Mouse (Mus musculus): ENCODE results near the gene Ltc4s. TPM values are rescaled to one million over a fixed set of nuclear protein-coding genes. Genes with fewer than 3 reads are reported as not detected.

Gene Ltc4s
- total and polyA plus RNA-seq, 3 experiments, result not detected

DNA sequence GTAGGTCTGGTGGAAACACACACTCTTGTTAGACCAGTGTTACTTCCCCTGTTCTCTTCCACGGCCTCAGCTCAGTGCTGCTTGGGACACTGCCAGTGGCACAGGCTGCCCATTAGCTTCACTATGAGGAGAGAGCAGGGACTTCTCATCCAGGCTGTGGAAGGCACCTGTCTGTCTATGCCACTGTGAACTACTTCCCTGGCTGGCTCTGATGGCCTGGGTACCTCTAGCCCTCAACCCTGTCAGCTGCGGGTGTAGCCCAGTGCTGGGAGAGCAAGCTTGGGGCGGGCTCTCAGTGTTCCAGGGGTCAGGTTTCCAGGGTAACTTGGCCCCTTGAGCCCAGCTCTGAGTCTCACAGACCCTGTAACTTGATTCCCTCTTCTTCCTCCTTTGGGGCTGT is 9.6 kb downstream of the Ltc4s start:
- TF ChIP-seq GATA2 (IDR thresholded peaks at IDR 0.05; ENCODE audit: borderline replicate concordance, low read depth, low read length), result no peak
- TF ChIP-seq GATA1 (IDR thresholded peaks at IDR 0.05; ENCODE audit: borderline replicate concordance, low read length), result no peak
- no peak for TF ChIP-seq CTCF (IDR thresholded peaks at IDR 0.05; ENCODE audit: low read depth, low read length)
- no peak for TF ChIP-seq TAL1 (conservative IDR thresholded peaks at IDR 0.05; ENCODE audit: low read depth, low read length)
- Histone ChIP-seq H3K4me3 (ENCODE audit: low read depth, low read length) (peak overlapping the region; percentile 21; the same call in 1 of the 2 replicates), H3K4me1 (ENCODE audit: insufficient read depth, low read depth, low read length) (peaks cover 72% of the 10 kb centered on the region), H3K9me3 (replicated peaks) (no peaks in the 10 kb centered on the region), H3K36me3 (replicated peaks) (peaks cover 71% of the 10 kb centered on the region), H3K27me3 (ENCODE audit: insufficient read depth, low read length) (no peaks in the 10 kb centered on the region)
- no peak for DNase-seq (ENCODE audit: low spot score)
- ATAC-seq (ENCODE audit: extremely low read depth, insufficient number of reproducible peaks, low FRiP score, poor library complexity, severe bottlenecking), result no peak

DNA sequence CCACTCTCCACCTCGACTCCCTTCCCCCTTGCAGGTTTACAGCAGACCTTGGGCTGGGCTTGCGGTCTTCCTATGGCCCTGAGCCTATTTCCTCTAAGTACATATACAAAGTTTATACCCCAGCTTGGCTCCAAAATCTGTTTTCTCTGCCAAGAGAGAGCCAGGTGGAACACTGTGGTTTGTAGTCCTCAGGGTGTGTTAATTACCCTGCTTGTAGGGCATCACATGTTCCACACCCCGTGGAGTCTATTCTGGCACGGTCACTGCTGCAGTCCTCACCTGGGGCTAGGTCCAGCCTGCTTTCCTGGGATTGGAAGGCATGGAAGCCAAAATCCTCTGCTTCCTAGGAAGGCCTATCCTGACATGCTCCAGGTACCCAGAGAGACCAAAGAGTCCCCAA is 10.7 kb downstream of the Ltc4s start:
- H3K4me1 ChIP-seq (ENCODE audit: insufficient read depth, low read depth, low read length), result peaks cover 82% of the 10 kb centered on the region
- H3K27me3 ChIP-seq (ENCODE audit: insufficient read depth, low read length), result no peaks in the 10 kb centered on the region
- peak overlapping the region; percentile 83; the same call in 1 of the 2 replicates for H3K4me3 ChIP-seq (ENCODE audit: low read depth, low read length)
- H3K9me3 ChIP-seq (replicated peaks), result no peaks in the 10 kb centered on the region
- no peak for TF ChIP-seq TAL1 (conservative IDR thresholded peaks at IDR 0.05; ENCODE audit: low read depth, low read length)
- TF ChIP-seq POLR2AphosphoS5 (IDR thresholded peaks at IDR 0.05; ENCODE audit: insufficient replicate concordance, low read depth, low read length), result no peak
- TF ChIP-seq GATA1 (IDR thresholded peaks at IDR 0.05; ENCODE audit: borderline replicate concordance, low read length), result no peak
- H3K36me3 ChIP-seq (replicated peaks), result peaks cover 65% of the 10 kb centered on the region
- DNase-seq (ENCODE audit: low spot score), result no peak
- no peak for ATAC-seq (ENCODE audit: extremely low read depth, insufficient number of reproducible peaks, low FRiP score, poor library complexity, severe bottlenecking)

DNA sequence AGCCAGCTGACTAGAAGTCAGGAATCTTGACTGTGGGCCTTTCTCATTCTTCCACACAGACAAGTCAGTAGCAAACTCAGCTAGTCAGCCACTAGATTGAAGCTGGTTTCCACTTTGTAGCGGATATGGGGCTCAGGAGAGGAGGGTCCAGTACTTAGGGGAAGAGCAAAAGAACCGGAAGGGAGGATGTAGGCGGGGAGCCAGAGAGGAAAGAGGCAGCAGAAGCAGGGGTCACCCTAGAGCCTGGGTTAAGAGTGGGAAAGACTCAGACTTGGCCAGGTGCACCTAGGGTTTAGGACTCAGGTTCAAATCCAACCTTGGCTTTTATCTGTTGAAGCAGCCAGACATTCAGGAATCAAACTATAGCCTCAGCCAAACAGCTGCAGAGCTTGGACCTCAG is 11.2 kb downstream of the Ltc4s start:
- peaks cover 65% of the 10 kb centered on the region for H3K36me3 ChIP-seq (replicated peaks)
- ATAC-seq (ENCODE audit: extremely low read depth, insufficient number of reproducible peaks, low FRiP score, poor library complexity, severe bottlenecking) (no peak), DNase-seq (ENCODE audit: low spot score) (no peak)
- H3K4me3 ChIP-seq (ENCODE audit: low read depth, low read length), result peak overlapping the region; percentile 83; the same call in 1 of the 2 replicates
- no peaks in the 10 kb centered on the region for H3K27me3 ChIP-seq (ENCODE audit: insufficient read depth, low read length)
- TF ChIP-seq TAL1 (conservative IDR thresholded peaks at IDR 0.05; ENCODE audit: low read depth, low read length), result no peak
- no peak for TF ChIP-seq POLR2AphosphoS5 (IDR thresholded peaks at IDR 0.05; ENCODE audit: insufficient replicate concordance, low read depth, low read length)
- no peak for TF ChIP-seq GATA2 (IDR thresholded peaks at IDR 0.05; ENCODE audit: borderline replicate concordance, low read depth, low read length)
- no peak for TF ChIP-seq GATA1 (IDR thresholded peaks at IDR 0.05; ENCODE audit: borderline replicate concordance, low read length)
- no peak for TF ChIP-seq CTCF (IDR thresholded peaks at IDR 0.05; ENCODE audit: low read depth, low read length)
- H3K4me1 ChIP-seq (ENCODE audit: insufficient read depth, low read depth, low read length), result peaks cover 85% of the 10 kb centered on the region
- H3K9me3 ChIP-seq (replicated peaks), result no peaks in the 10 kb centered on the region

DNA sequence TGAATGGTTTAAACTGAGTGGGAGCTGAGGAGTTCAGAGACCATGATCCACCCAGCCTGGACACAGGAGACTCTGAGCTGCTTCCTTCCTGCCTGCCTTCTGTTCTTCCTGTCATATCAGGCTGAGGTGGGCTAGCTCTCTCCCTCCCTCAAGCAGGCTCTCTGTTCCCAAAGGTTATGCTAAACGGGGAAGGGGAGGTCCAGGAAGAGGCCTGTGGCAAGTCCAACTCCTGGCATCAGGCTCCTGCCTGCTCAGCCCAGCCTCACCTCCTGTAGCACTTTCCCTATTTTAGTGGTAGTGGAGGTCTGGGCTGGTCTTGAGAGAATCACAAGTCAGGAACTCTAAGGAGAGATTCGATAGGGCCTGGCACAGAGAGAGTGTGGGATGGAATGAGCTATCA is 12.0 kb downstream of the Ltc4s start:
- Histone ChIP-seq H3K4me1 (ENCODE audit: insufficient read depth, low read depth, low read length) (peaks cover 79% of the 10 kb centered on the region), H3K4me3 (ENCODE audit: low read depth, low read length) (peak overlapping the region; percentile 83), H3K9me3 (replicated peaks) (no peaks in the 10 kb centered on the region), H3K27me3 (ENCODE audit: insufficient read depth, low read length) (no peaks in the 10 kb centered on the region), H3K36me3 (replicated peaks) (peaks cover 62% of the 10 kb centered on the region)
- ATAC-seq (ENCODE audit: extremely low read depth, insufficient number of reproducible peaks, low FRiP score, poor library complexity, severe bottlenecking) (no peak), DNase-seq (ENCODE audit: low spot score) (no peak)
- TF ChIP-seq GATA1 (IDR thresholded peaks at IDR 0.05; ENCODE audit: borderline replicate concordance, low read length), result no peak
- TF ChIP-seq GATA2 (IDR thresholded peaks at IDR 0.05; ENCODE audit: borderline replicate concordance, low read depth, low read length), result no peak
- no peak for TF ChIP-seq CTCF (IDR thresholded peaks at IDR 0.05; ENCODE audit: low read depth, low read length)
- TF ChIP-seq POLR2AphosphoS5 (IDR thresholded peaks at IDR 0.05; ENCODE audit: insufficient replicate concordance, low read depth, low read length), result no peak
- TF ChIP-seq TAL1 (conservative IDR thresholded peaks at IDR 0.05; ENCODE audit: low read depth, low read length), result no peak

DNA sequence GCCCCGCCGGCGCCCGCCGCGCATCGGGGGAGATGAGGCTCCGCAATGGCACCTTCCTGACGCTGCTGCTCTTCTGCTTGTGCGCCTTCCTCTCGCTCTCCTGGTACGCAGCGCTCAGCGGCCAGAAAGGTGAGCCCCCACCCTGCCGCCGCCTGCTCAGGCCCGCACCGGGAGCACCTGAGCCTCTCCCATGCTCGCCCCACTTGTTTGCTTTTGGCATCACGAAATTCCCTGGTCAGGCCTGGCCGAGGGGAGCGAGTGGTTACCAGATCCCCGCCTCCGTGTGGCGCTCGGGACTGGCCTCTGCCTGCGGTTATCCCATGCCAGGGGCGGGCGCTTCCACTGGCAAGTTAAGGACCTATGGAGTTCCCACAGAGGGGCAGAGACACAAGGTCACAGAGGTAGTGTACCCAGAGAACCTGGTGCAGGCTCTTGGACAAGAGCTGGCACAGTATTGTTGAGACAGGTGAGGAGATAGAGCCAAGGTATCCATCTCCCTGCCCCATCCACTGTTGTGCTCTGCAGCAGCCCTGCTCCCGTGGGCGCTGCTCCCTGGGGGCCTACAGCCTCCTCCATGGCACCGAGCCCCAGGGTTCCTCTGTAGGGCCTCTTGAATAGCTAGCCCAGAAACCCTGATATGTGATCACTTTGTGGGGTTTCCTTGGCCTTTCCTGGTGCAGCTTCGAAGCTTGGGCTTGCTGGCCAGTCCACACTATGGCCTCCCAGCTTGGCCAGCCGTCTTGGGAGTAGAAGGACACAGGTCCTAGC is 12.6 kb downstream of the Ltc4s start:
- Histone ChIP-seq H3K36me3 (replicated peaks) (peaks cover 60% of the 10 kb centered on the region), H3K4me1 (ENCODE audit: insufficient read depth, low read depth, low read length) (peaks cover 74% of the 10 kb centered on the region), H3K4me3 (ENCODE audit: low read depth, low read length) (peak overlapping the region; percentile 83), H3K9me3 (replicated peaks) (no peaks in the 10 kb centered on the region), H3K27me3 (ENCODE audit: insufficient read depth, low read length) (no peaks in the 10 kb centered on the region)
- TF ChIP-seq POLR2AphosphoS5 (IDR thresholded peaks at IDR 0.05; ENCODE audit: insufficient replicate concordance, low read depth, low read length), result no peak
- no peak for TF ChIP-seq GATA2 (IDR thresholded peaks at IDR 0.05; ENCODE audit: borderline replicate concordance, low read depth, low read length)
- TF ChIP-seq CTCF (IDR thresholded peaks at IDR 0.05; ENCODE audit: low read depth, low read length), result no peak
- TF ChIP-seq TAL1 (conservative IDR thresholded peaks at IDR 0.05; ENCODE audit: low read depth, low read length), result no peak
- TF ChIP-seq GATA1 (IDR thresholded peaks at IDR 0.05; ENCODE audit: borderline replicate concordance, low read length), result no peak
- ATAC-seq (ENCODE audit: extremely low read depth, insufficient number of reproducible peaks, low FRiP score, poor library complexity, severe bottlenecking), result no peak
- DNase-seq (ENCODE audit: low spot score), result peak; percentile 40

DNA sequence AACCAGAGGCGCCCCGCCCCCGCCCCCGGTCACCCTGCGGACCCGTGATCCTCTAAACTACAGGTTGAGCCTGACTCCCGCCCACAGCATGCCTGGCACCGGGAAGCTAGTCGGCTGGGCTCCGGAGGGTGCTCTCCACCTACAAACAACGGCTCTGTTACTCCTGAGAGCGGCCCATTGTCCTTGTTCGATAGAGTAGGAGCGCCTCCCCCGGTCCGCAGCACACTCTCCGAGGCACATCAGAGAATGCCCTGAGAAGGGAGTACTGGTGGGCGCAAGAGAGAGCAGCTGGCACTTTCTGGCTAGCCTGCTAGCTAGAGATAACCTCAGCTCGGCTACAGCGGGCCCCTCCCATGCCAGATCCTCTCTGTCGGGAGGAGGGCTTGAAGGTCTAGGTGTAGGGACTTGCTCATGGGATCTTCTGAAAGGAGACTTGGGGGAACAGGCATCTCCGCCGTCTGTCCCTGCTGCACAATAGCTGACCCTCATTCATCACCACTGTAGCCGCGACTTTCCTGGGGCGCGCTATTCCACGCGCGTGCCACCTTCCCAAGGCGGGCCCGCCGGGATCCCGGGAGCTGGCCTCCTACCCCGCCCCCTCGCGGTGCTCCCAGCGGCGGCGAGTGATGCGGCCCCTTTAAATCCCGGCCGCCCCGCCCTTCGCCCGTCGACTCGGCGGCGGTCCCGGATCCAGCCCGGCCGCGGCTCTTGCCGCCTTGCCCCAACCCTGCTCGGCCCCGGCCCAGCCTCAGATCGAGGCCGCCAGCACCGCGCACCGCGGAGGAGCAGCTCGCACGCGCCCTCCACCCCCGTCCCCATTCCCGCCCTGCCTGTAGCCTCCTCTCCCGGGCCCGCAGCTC is 13.5 kb downstream of the Ltc4s start:
- ATAC-seq (ENCODE audit: extremely low read depth, insufficient number of reproducible peaks, low FRiP score, poor library complexity, severe bottlenecking) (peak; percentile 83), DNase-seq (ENCODE audit: low spot score) (peak; percentile 95)
- peak overlapping the region; percentile 83 for H3K4me3 ChIP-seq (ENCODE audit: low read depth, low read length)
- TF ChIP-seq GATA1 (IDR thresholded peaks at IDR 0.05; ENCODE audit: borderline replicate concordance, low read length) (no peak), GATA2 (IDR thresholded peaks at IDR 0.05; ENCODE audit: borderline replicate concordance, low read depth, low read length) (no peak), CTCF (IDR thresholded peaks at IDR 0.05; ENCODE audit: low read depth, low read length) (no peak), TAL1 (conservative IDR thresholded peaks at IDR 0.05; ENCODE audit: low read depth, low read length) (peak; percentile 91)
- H3K36me3 ChIP-seq (replicated peaks), result peaks cover 58% of the 10 kb centered on the region
- H3K27me3 ChIP-seq (ENCODE audit: insufficient read depth, low read length), result no peaks in the 10 kb centered on the region
- no peaks in the 10 kb centered on the region for H3K9me3 ChIP-seq (replicated peaks)
- H3K4me1 ChIP-seq (ENCODE audit: insufficient read depth, low read depth, low read length), result peaks cover 76% of the 10 kb centered on the region
